ENCODE assay signal across 2 mouse cellular contexts in the genomic region with DNA sequence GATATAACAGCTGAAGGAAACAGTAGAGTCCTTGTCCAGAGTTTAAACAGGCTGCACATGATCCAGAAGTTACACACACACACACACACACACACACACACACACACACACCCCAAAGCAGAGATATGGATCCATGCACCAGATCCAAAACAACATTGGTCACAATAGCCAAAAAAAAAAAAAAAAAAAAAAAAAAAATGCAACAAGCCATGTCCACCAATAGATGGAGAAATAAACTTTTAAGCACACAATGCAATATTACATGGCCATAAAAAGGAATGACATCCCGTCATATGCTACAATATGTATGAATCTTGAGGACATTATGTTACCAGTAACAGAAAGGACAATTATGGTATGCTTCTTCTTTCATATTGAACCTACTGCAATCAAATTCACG.
TF ChIP-seq lines count a peak whose summit lies in the region.

No protein-coding gene starts in this region.

TF ChIP-seq in CH12.LX, 34 proteins besides CTCF, POLR2A, EP300 and RAD21:
- TF ChIP-seq SIN3A (IDR thresholded peaks at IDR 0.05; ENCODE audit: low read length) = no peak
- no peak for TF ChIP-seq JUND (conservative IDR thresholded peaks at IDR 0.05; ENCODE audit: low read depth, low read length)
- TF ChIP-seq ZNF384 (IDR thresholded peaks at IDR 0.05; ENCODE audit: low read depth, low read length) = peak; percentile 61

TF ChIP-seq in MEL, 35 proteins besides CTCF, POLR2A, EP300 and RAD21:
- TF ChIP-seq USF2 (IDR thresholded peaks at IDR 0.05; ENCODE audit: borderline replicate concordance in 1 of 2, insufficient read depth in 1 of 2, low read depth in 1 of 2, low read length in 2 of 2) = no peak
- peak; percentile 71 for TF ChIP-seq ZNF384 (IDR thresholded peaks at IDR 0.05; ENCODE audit: low read depth, low read length)
- TF ChIP-seq MEF2A (IDR thresholded peaks at IDR 0.05; ENCODE audit: extremely low read depth, insufficient replicate concordance, low read depth, low read length, poor library complexity, severe bottlenecking) = no peak
- no peak for TF ChIP-seq MAZ (IDR thresholded peaks at IDR 0.05; ENCODE audit: low read depth, low read length)
